Mouse (Mus musculus) left cerebral cortex, postnatal 36 days (tissue): ENCODE data around the gene Tbx3. TPM values are rescaled to one million over a fixed set of nuclear protein-coding genes. Genes with fewer than 3 reads are reported as not detected.

ENCODE experiments used
- DNase-seq, 2 experiments: peaks; one replicate each; pipeline ENCODE4 v3.0.0; 2021 to 2022; ENCODE audit warnings: low spot score in 2 of 2, mixed read lengths in 1 of 2
- intact Hi-C: fragments of 180-260 bp; cut with DNase I; formaldehyde crosslinking; loops from one replicate; pipeline ENCODE4 v1.15.1; 2025
- total RNA-seq, 2 experiments: library from RNA; stranded (reverse); gene quantifications; 2 replicates each; pipeline ENCODE4 v1.2.3; 2021

Gene Tbx3
- total RNA-seq, 2 experiments from 2014 or later = 4.3 to 4.9 TPM

GRCm38 (mm10) chr5:119660526-119661410, 9.7 kb upstream of the Tbx3 start:
- intact Hi-C loops = no loop called here
- no peak for DNase-seq

- DNase-seq = no peak
- intact Hi-C loops = no loop called here
Observed at GRCm38 (mm10) chr5:119661474-119661873, 9.0 kb upstream of the Tbx3 start.

GRCm38 (mm10) chr5:119662326-119662725, 8.1 kb upstream of the Tbx3 start:
- intact Hi-C loops = no loop called here
- no peak for DNase-seq

- intact Hi-C loops = no loop called here
- no peak for DNase-seq
Observed at GRCm38 (mm10) chr5:119662731-119663130, 7.7 kb upstream of the Tbx3 start.

GRCm38 (mm10) chr5:119663241-119663640, 7.2 kb upstream of the Tbx3 start:
- no peak for DNase-seq
- intact Hi-C loops = no loop called here

GRCm38 (mm10) chr5:119663747-119664146, 6.7 kb upstream of the Tbx3 start:
- intact Hi-C loops = no loop called here

GRCm38 (mm10) chr5:119665739-119666138, 4.7 kb upstream of the Tbx3 start:
- DNase-seq = no peak
- intact Hi-C loops = no loop called here

More at GRCm38 (mm10) chr5:119663747-119664146, 6.7 kb upstream of the Tbx3 start:
- no peak for DNase-seq

- no peak for DNase-seq
- intact Hi-C loops = no loop called here
Observed at GRCm38 (mm10) chr5:119667356-119667940, 3.0 kb upstream of the Tbx3 start.

- intact Hi-C loops = no loop called here
- DNase-seq = no peak
Observed at GRCm38 (mm10) chr5:119668191-119668912, 2.1 kb upstream of the Tbx3 start.

- intact Hi-C loops = no loop called here
- no peak for DNase-seq
Observed at GRCm38 (mm10) chr5:119668913-119669411, 1.5 kb upstream of the Tbx3 start.

GRCm38 (mm10) chr5:119669741-119670565, 516 bp upstream of the Tbx3 start:
- peak in 1 of 2 experiments; percentile 65 for DNase-seq
- intact Hi-C loops = loop anchor here (5.0 kb wide), 1 partner anchor 762 kb away; the partner anchor contains the start of gene Lhx5

- no peak for DNase-seq
- intact Hi-C loops = loop anchor here (5.0 kb wide), 1 partner anchor 761 kb away; the partner anchor contains the start of gene Lhx5
Observed at GRCm38 (mm10) chr5:119671124-119671801, 794 bp downstream of the Tbx3 start.

GRCm38 (mm10) chr5:119671965-119672347, 1.5 kb downstream of the Tbx3 start:
- no peak for DNase-seq
- intact Hi-C loops = loop anchor here (5.0 kb wide), 1 partner anchor 760 kb away; the partner anchor contains the start of gene Lhx5

- intact Hi-C loops = loop anchor here (5.0 kb wide), 1 partner anchor 760 kb away; the partner anchor contains the start of gene Lhx5
- no peak for DNase-seq
Observed at GRCm38 (mm10) chr5:119672348-119672983, 2.0 kb downstream of the Tbx3 start.

GRCm38 (mm10) chr5:119672984-119673600, 2.6 kb downstream of the Tbx3 start:
- no peak for DNase-seq
- intact Hi-C loops = loop anchor here (5.0 kb wide), 1 partner anchor 759 kb away; the partner anchor contains the start of gene Lhx5

- DNase-seq = no peak
- intact Hi-C loops = loop anchor here (5.0 kb wide), 1 partner anchor 758 kb away; the partner anchor contains the start of gene Lhx5
Observed at GRCm38 (mm10) chr5:119673716-119674605, 3.5 kb downstream of the Tbx3 start.
